Mouse (Mus musculus) CD4-positive, CD25-positive, alpha-beta regulatory T cell (primary cell): ENCODE results near the gene Vmn2r106. TPM values are rescaled to one million over a fixed set of nuclear protein-coding genes. Genes with fewer than 3 reads are reported as not detected.

ENCODE experiments used
- polyA plus RNA-seq: library from polyadenylated mRNA; unstranded; fragments of 100-300 nt; shearing (Covaris generic); gene quantifications from one replicate; pipeline ENCODE4 v1.2.1, GENCODE M21; 2017

Gene Vmn2r106
- polyA plus RNA-seq, result not detected

GRCm38 (mm10) chr17:20285453-20285852 lies at the start of gene Vmn2r106:
Gene Vmn2r106 (minus strand): TSS chr17:20285553.

GRCm38 (mm10) chr17:20234952-20235351 lies 50.4 kb downstream of the Vmn2r106 start, which contains the start of gene Vmn2r105:
Gene Vmn2r105 (minus strand): TSS chr17:20235052.

Other genes starting within 250 kb of the Vmn2r106 start
- not detected for gene Vmn2r104, start 237.2 kb downstream of the Vmn2r106 start, polyA plus RNA-seq
- gene Fpr-rs7, start 171.3 kb downstream of the Vmn2r106 start, polyA plus RNA-seq, result not detected
- not detected for gene Fpr-rs6, start 102.5 kb downstream of the Vmn2r106 start, polyA plus RNA-seq
- 0.11 TPM for gene Vmn2r105, start 50.5 kb downstream of the Vmn2r106 start, polyA plus RNA-seq
- 0.01 TPM for gene Vmn2r107, start 59.7 kb upstream of the Vmn2r106 start, polyA plus RNA-seq
- gene Vmn1r224, start 128.6 kb upstream of the Vmn2r106 start, polyA plus RNA-seq, result not detected
- gene Vmn2r108, start 195.8 kb upstream of the Vmn2r106 start, polyA plus RNA-seq, result not detected
- not detected for gene Vmn1r225, start 212.6 kb upstream of the Vmn2r106 start, polyA plus RNA-seq